Mouse (Mus musculus) ES-Bruce4 (cell line): ENCODE data around the gene Stox2.

ENCODE experiments used
- CTCF ChIP-seq: IDR thresholded peaks from one replicate; pipeline ENCODE4 v1.8.1; 2011; ENCODE audit warnings: low read depth, low read length
- EP300 ChIP-seq: IDR thresholded peaks from 2 replicates; pipeline ENCODE4 v1.6.1; 2011; ENCODE audit warnings: low read depth, low read length; ENCODE audit not compliant: insufficient read depth
- POLR2A ChIP-seq: IDR thresholded peaks from one replicate; pipeline ENCODE4 v1.8.1; 2011; ENCODE audit warnings: low read length; ENCODE audit not compliant: insufficient read depth

DNA sequence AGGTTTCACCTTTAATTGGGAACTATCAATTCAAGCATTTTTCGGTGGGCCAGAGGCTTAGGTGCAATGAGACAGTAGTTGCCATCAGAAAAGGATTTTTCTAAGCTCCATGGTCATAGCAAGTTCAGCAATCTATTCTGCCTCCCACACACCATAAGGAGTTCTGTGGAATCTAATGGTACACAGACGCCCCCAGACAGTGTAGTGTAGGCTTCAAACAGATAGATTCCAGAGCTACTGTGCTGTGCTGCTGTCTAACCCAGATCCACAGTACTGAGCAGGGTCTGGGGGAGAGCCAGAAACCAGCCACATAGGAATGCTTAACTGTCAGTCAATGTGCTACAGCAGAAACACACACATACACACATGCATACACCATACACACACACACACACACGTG is 285.5 kb downstream of the Stox2 start:
- TF ChIP-seq CTCF: no peak
- no peak for TF ChIP-seq EP300
- no peak for TF ChIP-seq POLR2A
